8 mouse cellular contexts compared by ENCODE assay signal in genomic region chr5:4962063-4962610, GRCm38 (mm10).
A peak's percentile ranks its signal among the peaks of the same experiment; 100 is the strongest.
DNase-seq lines count a peak whose midpoint lies in the region; ATAC-seq and TF ChIP-seq lines count a peak whose summit lies in the region.

No protein-coding gene starts in this region.

- DNase-seq in MEL (ENCODE audit: low read depth, low spot score): peak; percentile 58
- DNase-seq in c-Kit-positive CD71-positive TER-119-positive erythroid progenitor cells, embryonic 14.5 days (ENCODE audit: low spot score): peak; percentile 37
- peak; percentile 50 to 51 for DNase-seq in heart, postnatal 36 days
- DNase-seq in large intestine, adult 2 months (ENCODE audit: low read depth, low spot score): peak; percentile 31
- DNase-seq in thymus, postnatal 14 days: peak; percentile 39

- TF ChIP-seq POLR2A in MEL (IDR thresholded peaks at IDR 0.05; ENCODE audit: control insufficient read depth in 1 of 2, insufficient read depth in 1 of 2, low read depth in 1 of 2, low read length in 2 of 2, poor library complexity in 1 of 2): no peak

- H3K4me2 ChIP-seq in forebrain, embryonic 12.5 days: no peak overlapping the region
- no peak overlapping the region for H3K4me2 ChIP-seq in liver, embryonic 16.5 days (ENCODE audit: low read depth, low read length)
- no peak overlapping the region for H3K4me2 ChIP-seq in neural tube, embryonic 14.5 days (ENCODE audit: low read depth, low read length)

- no peak for TF ChIP-seq EP300 in MEL (IDR thresholded peaks at IDR 0.05; ENCODE audit: low read depth in 1 of 2, low read length in 2 of 2)

- H3K4me3 ChIP-seq in MEL (ENCODE audit: control insufficient read depth in 1 of 2, insufficient read depth in 1 of 2, low read depth in 2 of 2, low read length in 2 of 2): no peak overlapping the region
- H3K4me3 ChIP-seq in forebrain, embryonic 12.5 days (replicated peaks): no peak overlapping the region
- H3K4me3 ChIP-seq in liver, embryonic 16.5 days (ENCODE audit: low read depth, low read length): no peak overlapping the region
- H3K4me3 ChIP-seq in neural tube, embryonic 14.5 days (ENCODE audit: low read depth, low read length): no peak overlapping the region

- H3K36me3 ChIP-seq in MEL (ENCODE audit: control insufficient read depth in 1 of 2, insufficient read depth in 2 of 2, low read length in 2 of 2): no peaks in the 10 kb centered on the region
- H3K36me3 ChIP-seq in forebrain, embryonic 12.5 days (replicated peaks): no peaks in the 10 kb centered on the region
- H3K36me3 ChIP-seq in liver, embryonic 16.5 days (ENCODE audit: control insufficient read depth, insufficient read depth): no peaks in the 10 kb centered on the region
- no peaks in the 10 kb centered on the region for H3K36me3 ChIP-seq in neural tube, embryonic 14.5 days (ENCODE audit: control insufficient read depth, insufficient read depth, low read length)

- no peaks in the 10 kb centered on the region for H3K9me3 ChIP-seq in MEL (replicated peaks; ENCODE audit: insufficient read depth, low read length)
- no peaks in the 10 kb centered on the region for H3K9me3 ChIP-seq in forebrain, embryonic 12.5 days
- H3K9me3 ChIP-seq in liver, embryonic 16.5 days (replicated peaks; ENCODE audit: control insufficient read depth, low read length): no peaks in the 10 kb centered on the region
- no peaks in the 10 kb centered on the region for H3K9me3 ChIP-seq in neural tube, embryonic 14.5 days (ENCODE audit: control insufficient read depth, low read length)

- H3K27ac ChIP-seq in MEL (ENCODE audit: control insufficient read depth, low read depth, low read length): no peak overlapping the region
- peak overlapping the region; percentile 8; the same call in 1 of the 2 replicates for H3K27ac ChIP-seq in forebrain, embryonic 12.5 days
- no peak overlapping the region for H3K27ac ChIP-seq in liver, embryonic 16.5 days (ENCODE audit: low read length)
- H3K27ac ChIP-seq in neural tube, embryonic 14.5 days (ENCODE audit: low read depth, low read length): 0 out of 2 replicates have a peak overlapping the region, but pooled peaks have one; percentile 36

- intact Hi-C loops in heart, postnatal 36 days (cut with DNase I): loop anchor here (1.0 to 5.0 kb wide), 5 partner anchors 225 to 790 kb away; no protein-coding TSS in a partner anchor

- TF ChIP-seq RAD21 in MEL (IDR thresholded peaks at IDR 0.05; ENCODE audit: low read depth, low read length): peak; percentile 77

- no peaks in the 10 kb centered on the region for H3K27me3 ChIP-seq in MEL (ENCODE audit: control insufficient read depth in 1 of 2, insufficient read depth in 2 of 2, low read length in 2 of 2)
- no peaks in the 10 kb centered on the region for H3K27me3 ChIP-seq in forebrain, embryonic 12.5 days
- no peaks in the 10 kb centered on the region for H3K27me3 ChIP-seq in liver, embryonic 16.5 days (ENCODE audit: control insufficient read depth, insufficient read depth, low read depth, low read length)
- no peaks in the 10 kb centered on the region for H3K27me3 ChIP-seq in neural tube, embryonic 14.5 days (ENCODE audit: control insufficient read depth, insufficient read depth, low read length)

- TF ChIP-seq CTCF in MEL (IDR thresholded peaks at IDR 0.05 in 2 of 3, conservative IDR thresholded peaks at IDR 0.05 in 1 of 3; ENCODE audit: control insufficient read depth in 1 of 3, insufficient read depth in 1 of 3, low read depth in 2 of 3, low read length in 3 of 3, poor library complexity in 1 of 3, severe bottlenecking in 1 of 3): peak; percentile 56 to 76 (median 70)

- no peak overlapping the region for H3K9ac ChIP-seq in MEL (ENCODE audit: control insufficient read depth, low read depth, low read length, poor library complexity, severe bottlenecking)
- H3K9ac ChIP-seq in forebrain, embryonic 12.5 days: no peak overlapping the region
- no peak overlapping the region for H3K9ac ChIP-seq in liver, embryonic 16.5 days (ENCODE audit: low read depth, low read length)
- no peak overlapping the region for H3K9ac ChIP-seq in neural tube, embryonic 14.5 days (replicated peaks; ENCODE audit: low read depth, low read length)

- 54% methylated on average over 15 of the region's 15 CpGs for WGBS in forebrain, embryonic 12.5 days
- 48% methylated on average over 15 of the region's 15 CpGs for WGBS in large intestine, adult 2 months
- WGBS in liver, embryonic 16.5 days (ENCODE audit: insufficient replicate concordance): 49% methylated on average over 15 of the region's 15 CpGs
- 53% methylated on average over 15 of the region's 15 CpGs for WGBS in neural tube, embryonic 14.5 days

- no peaks in the 10 kb centered on the region for H3K4me1 ChIP-seq in MEL (ENCODE audit: control insufficient read depth in 1 of 2, insufficient read depth in 2 of 2, low read length in 2 of 2)
- H3K4me1 ChIP-seq in forebrain, embryonic 12.5 days: peaks cover 17% of the 10 kb centered on the region
- no peaks in the 10 kb centered on the region for H3K4me1 ChIP-seq in liver, embryonic 16.5 days (ENCODE audit: control insufficient read depth, low read depth, low read length)
- no peaks in the 10 kb centered on the region for H3K4me1 ChIP-seq in neural tube, embryonic 14.5 days (ENCODE audit: control insufficient read depth, insufficient read depth, low read length)

- H3K79me2 ChIP-seq in MEL (ENCODE audit: control insufficient read depth, insufficient read depth, low read length, poor library complexity): no peaks in the 10 kb centered on the region

- ATAC-seq in forebrain, embryonic 12.5 days (ENCODE audit: low FRiP score): peak; percentile 85
- peak; percentile 48; the same call in 1 of the 2 replicates for ATAC-seq in liver, embryonic 16.5 days (ENCODE audit: low read depth)
- ATAC-seq in neural tube, embryonic 14.5 days (ENCODE audit: low read depth): peak; percentile 91

TF ChIP-seq in MEL, 35 proteins besides CTCF, POLR2A, EP300 and RAD21:
- TF ChIP-seq SMC3 (IDR thresholded peaks at IDR 0.05; ENCODE audit: low read depth, low read length): peak; percentile 64
- no peak for TF ChIP-seq MAX (IDR thresholded peaks at IDR 0.05; ENCODE audit: low read length)
- no peak for TF ChIP-seq TBP (IDR thresholded peaks at IDR 0.05; ENCODE audit: low read depth, low read length)
- no peak for TF ChIP-seq TAL1 (IDR thresholded peaks at IDR 0.05; ENCODE audit: low read length)
- TF ChIP-seq RCOR1 (IDR thresholded peaks at IDR 0.05; ENCODE audit: low read depth, low read length): no peak
- no peak for TF ChIP-seq GATA1 (IDR thresholded peaks at IDR 0.05; ENCODE audit: low read depth, low read length)
- TF ChIP-seq POLR2AphosphoS5 (IDR thresholded peaks at IDR 0.05; ENCODE audit: borderline replicate concordance, low read depth, low read length): no peak
- TF ChIP-seq ZC3H11A (IDR thresholded peaks at IDR 0.05; ENCODE audit: low read depth, low read length): peak; percentile 56

Comparison
In these comparisons a context has a peak if more than half of its experiments do, and no peak if none do; other contexts are left out.
1. H3K27ac ChIP-seq: peak in forebrain, embryonic 12.5 days (single experiment) and neural tube, embryonic 14.5 days (single experiment); none in MEL (single experiment) and liver, embryonic 16.5 days (single experiment).
2. Peak in every context shown above with its lines, with median percentiles within 50 percentile points of each other: DNase-seq and ATAC-seq.